Mouse (Mus musculus) G1E-ER4 (cell line): ENCODE measurements around the gene Commd7. TPM values are rescaled to one million over a fixed set of nuclear protein-coding genes. Genes with fewer than 3 reads are reported as not detected.

ENCODE experiments used
- GATA1 ChIP-seq: IDR thresholded peaks from one replicate; pipeline ENCODE4 v1.8.0; 2012; ENCODE audit warnings: low read length, inconsistent platforms
- polyA plus RNA-seq: library from polyadenylated mRNA; stranded (reverse); fragments of >175 nt; gene quantifications from 2 replicates; pipeline ENCODE4 v1.2.3, GENCODE M21; 2012

The Commd7 gene
- polyA plus RNA-seq, 1 experiment = 30.1 TPM

DNA sequence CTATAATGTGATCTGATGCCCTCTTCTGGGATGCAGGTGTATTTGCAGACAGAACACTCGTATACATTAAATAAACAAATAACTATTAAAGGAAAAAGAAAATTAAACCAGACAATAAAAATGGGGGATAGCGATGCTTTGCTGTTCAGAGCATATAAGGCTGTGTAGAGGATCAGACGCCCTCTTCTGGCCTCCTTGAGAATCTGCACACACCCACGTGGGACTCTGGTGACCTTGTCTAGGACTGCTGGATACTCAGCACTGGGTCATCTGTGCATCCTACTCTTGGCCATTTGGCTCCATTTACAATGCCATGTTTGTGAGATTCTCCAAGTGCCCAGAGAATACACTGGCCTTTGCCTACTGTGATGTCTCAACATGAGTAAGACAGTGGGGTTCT, 28.9 kb downstream of the Commd7 start:
- TF ChIP-seq GATA1 = no peak

DNA sequence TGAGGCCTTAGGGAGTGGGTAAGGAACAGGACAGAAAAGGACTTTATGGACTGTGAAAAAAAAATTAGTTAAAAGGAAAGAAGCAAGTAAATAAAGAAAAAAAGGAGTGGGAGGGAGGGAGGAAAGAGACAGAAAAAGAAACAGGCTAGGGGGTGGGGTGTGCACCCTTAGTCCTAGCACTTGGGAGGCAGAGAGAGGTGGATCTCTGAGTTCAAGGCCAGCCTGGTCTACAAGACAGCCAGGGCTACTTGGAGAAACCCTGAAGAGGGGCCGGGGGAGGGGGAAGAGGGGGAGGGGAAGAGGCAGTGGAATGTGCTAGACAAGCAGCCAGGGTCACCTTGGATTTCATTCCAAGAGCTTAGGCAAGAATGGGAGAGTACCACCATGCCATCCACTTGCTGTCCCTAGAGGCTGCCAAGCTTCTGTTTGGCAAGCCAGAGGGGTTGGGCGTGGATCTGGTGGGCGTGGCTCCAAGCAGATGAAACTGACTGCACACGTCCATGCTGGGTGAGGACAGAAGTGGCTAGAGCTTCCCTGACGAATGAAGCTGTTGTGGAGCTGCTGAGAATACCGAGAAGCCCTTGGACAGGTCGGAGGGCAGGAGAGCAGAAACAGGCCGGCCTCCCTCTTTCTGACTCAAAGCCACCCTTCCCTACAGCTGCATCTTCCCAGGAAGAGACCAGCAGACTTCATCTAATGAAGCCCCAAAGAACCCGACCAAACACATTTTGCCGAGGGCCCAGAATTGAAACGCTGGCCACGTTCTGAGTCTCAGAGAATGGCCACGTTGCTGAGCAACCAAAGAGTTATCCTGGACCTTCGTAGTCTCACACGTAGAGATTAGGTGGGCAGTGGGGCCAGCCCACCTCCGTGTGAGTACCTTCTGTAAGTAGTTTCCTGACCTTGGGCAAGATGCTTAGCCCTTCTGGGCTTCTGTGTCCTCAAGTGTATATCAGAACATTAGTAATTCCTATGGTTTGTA, 31.6 kb downstream of the Commd7 start:
- TF ChIP-seq GATA1 = no peak

DNA sequence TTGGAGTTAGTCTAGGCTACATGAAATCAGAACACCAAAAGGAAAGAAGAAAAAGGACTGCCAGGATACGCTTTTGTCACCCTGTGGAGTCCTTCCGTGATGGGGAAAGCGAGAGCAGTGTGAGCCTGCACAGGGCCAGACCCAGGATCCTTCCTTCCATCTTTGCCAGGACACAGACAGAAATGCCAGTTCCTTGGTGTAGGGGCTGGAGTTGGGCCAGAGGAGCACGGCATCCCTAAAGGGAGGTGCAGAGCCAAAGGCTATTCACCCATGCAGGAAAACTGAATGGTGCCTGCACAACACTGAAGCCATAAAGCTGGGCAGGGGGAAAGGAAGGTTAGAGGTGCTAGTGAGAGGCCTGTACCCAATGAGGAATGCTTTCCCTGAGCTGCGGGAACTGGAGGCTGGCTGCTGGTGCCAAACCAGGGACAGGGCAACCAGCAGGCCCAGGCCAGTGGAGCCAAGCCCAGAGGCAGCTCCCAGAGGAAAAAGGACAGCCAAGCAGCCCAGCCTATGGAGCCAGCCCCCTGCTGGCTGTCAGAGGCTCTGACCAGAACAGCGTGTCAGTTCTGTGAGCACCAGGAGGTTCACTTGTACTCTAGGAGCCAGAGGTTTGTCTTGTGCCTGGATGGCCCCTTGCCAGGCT, 32.4 kb downstream of the Commd7 start:
- no peak for TF ChIP-seq GATA1

DNA sequence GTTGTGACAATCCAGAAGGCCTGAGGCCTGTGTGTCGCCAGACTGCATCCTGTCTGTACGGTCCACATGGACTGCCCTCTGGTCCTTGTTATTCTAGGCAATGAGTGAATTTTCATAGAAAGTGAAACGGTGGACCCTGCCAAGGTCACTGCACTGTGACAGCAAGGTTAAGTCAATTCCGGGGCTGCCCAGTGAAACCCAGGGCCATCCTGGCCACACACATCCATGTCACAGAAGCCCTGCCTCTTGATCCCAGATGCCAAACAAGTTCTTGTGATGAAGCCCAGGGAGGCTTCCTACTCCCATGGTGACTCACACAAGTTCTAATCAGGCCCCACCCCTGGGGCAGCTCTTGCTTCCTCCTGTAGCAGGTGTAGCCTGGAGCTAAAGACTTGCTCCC, 35.0 kb downstream of the Commd7 start:
- no peak for TF ChIP-seq GATA1

DNA sequence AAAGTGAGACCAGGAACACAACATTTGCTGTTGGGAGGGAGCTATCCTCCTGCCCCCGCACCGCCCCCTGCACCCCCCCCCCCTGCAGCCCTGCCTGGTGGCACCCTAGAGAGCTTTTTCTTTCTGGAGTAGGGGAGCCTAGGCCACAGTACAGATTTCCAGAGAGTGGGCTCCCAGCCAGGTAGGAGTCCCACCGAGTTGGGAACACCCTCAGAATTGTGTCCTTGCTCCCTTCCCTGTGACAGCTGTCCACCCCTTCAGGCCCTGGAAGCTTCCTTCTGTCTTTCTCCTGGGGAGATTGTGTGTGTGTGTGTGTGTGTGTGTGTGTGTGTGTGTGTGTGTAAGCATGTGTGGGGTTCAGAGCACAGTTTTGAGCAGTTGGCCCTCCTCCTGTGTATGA, 35.6 kb downstream of the Commd7 start:
- no peak for TF ChIP-seq GATA1

DNA sequence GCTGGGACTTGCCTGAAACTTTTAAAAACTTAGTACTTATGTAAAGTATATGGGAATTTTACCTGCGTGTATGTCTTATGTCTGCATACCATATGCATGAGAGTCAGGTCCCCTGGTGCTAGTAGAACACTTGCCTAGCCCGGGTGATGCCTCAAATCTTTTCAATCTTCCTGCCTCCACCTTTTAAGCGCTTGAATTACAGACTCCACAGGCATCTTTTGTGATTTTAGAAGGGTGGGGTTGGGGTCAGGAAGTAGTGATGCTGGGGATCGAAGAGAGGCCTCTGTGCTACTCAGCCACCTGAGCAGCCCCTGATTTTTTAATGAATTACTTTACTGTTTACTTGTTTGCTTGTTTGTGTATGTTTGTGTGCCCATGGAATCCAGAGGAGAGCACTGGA, 37.6 kb downstream of the Commd7 start:
- TF ChIP-seq GATA1 = no peak

DNA sequence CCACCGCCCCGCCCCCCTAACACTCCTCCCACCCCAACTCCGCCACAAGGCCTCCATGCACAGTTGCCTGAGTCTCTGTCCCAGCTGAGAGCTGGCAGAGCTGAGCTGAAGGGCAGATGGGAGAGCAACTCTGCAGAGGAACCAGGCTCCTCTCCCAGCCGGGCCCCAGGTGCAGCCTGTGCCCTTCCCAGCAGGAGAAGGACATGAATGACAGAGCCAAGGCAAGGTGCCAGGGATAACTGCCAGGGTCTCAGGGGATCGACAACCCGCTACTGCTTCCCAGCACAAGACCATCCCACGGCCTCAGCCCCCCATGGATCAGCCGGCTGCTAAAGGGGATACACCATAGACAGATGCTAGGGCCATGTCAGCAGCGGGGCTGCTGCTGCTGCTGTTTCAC, 39.4 kb downstream of the Commd7 start:
- no peak for TF ChIP-seq GATA1

DNA sequence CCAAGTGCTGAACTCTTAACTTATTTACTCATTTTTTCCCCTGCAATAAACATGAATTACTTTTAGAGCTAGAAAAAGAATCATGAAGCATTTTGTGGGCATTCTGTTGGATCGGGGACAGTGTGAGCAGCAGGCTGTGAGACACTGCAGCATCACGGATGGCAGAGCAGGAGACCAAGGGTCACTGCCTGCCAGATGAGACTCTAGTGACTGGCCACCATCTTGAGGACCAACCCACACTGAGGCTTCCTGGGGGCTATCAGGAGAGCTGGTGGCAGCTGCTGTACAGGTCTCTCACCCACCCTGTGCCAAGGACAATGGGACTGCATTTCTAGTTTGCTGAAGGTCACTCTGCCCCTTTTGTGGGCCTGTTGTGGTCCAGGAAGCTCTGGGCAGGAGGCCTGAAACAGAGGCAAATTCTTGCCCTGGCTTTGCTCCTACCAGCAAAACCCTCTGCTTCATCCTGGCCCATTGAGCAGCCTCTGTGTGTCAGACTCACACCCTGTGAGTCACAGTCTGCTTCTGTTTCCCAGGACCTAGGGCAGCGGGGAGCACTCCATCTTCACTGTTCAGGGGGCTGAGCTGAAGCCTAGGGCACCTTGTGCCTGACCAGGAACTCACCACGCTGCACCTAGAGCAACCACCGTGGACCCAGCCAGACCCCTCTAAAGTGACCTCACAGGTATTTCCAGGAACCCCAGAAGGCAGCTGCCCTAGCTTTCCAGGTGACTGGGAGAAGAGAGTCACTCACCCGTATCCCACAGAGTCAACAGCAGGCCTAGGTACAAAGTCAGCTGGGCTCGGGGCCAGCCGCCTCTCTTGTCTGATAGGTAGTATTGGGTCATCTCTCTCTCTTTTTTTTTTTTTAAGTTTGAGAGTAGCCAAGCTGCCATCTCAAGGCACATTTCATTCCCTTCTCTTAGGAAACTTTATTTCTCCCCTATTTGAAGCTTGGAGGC, 40.2 kb downstream of the Commd7 start:
- TF ChIP-seq GATA1 = no peak

DNA sequence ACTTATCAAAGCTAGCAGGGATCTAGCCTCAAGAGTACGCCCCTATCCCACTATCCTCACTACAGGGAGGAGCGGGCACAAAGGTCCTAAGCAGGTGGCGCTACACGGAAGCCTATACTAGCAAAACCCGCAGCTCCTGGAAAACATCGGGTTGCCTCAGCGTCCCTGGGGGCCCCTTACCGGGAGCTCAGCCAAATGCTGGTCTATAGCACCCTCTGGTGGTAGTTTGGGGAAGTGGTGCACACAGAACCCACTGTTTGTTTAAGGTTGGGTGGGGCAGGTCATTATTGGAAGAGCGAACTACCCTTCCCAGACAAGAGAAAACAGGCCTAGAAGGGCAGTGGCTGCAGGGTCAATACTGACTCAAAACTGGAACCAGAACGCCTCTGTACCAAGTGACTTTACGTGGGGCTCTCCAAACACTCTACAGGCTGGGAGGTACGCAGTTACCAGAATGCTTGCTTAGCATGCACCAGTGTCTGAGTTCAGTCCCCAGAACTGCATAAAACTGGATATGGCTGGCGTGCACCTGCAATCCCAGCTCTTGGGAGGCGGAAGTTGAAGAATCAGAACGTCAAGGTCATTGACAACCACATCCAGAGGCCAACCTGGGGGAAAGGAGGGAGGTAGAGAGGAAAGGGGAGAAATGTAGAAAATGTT, 45.9 kb downstream of the Commd7 start:
- no peak for TF ChIP-seq GATA1

DNA sequence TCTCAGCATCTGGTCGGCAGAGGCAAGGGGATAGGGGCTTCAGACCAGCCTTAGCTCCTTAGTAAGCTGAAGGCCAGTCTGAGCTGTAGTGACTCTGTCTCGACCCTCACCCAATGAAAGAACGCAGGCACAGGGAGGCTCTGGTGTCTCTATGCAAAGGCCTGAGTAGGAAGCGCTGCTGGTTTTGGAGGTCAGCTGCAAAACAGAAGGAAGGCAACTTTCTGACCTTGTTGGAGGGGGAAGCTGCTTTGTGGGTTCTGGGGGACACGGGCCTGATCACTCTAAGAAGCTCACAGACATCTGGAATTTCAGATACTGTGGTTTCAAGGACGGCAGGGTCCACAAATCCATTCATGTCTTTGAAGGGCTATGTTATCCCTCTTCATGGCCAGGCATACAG, 46.6 kb downstream of the Commd7 start:
- TF ChIP-seq GATA1 = no peak

DNA sequence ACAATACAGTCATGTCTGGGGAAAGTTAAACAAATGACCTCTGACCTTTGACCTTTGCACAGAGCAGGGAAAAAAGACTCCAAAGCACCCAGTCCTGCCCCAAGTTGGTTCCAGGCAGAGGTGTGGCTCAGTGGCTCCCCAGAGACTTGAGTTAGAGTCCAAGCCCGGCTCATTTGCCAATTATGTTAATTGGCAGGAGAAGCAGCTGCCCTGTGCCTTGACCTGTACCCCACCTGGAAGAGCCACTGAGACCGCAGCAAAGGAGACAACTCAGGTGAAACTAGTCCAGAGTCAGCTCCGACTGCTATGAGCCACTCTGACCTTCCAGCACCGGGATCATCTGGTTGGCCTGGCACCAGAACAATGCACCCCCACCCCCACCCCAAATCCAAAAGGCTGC, 48.2 kb downstream of the Commd7 start:
- no peak for TF ChIP-seq GATA1

DNA sequence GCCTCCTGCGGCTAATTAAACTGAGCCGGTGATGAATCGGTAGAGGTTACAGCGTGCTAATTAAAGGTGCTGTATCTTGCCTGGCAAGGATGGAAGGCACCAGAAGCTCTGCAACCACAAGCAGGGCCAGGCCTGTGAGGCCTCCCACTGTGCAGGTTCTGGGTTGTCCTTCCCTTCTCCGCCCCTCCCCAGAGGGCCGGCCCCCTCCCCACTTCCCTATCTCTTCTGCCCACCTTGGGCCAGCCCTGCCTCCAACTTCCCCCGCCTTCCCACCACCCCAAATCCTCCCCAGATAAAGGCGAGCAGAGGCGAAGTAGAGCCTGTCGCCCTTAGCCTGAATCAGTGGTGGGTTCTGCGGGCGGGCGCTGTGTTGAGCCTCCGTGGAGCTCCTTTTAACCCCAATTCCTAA, 48.9 kb downstream of the Commd7 start:
- TF ChIP-seq GATA1 = no peak

DNA sequence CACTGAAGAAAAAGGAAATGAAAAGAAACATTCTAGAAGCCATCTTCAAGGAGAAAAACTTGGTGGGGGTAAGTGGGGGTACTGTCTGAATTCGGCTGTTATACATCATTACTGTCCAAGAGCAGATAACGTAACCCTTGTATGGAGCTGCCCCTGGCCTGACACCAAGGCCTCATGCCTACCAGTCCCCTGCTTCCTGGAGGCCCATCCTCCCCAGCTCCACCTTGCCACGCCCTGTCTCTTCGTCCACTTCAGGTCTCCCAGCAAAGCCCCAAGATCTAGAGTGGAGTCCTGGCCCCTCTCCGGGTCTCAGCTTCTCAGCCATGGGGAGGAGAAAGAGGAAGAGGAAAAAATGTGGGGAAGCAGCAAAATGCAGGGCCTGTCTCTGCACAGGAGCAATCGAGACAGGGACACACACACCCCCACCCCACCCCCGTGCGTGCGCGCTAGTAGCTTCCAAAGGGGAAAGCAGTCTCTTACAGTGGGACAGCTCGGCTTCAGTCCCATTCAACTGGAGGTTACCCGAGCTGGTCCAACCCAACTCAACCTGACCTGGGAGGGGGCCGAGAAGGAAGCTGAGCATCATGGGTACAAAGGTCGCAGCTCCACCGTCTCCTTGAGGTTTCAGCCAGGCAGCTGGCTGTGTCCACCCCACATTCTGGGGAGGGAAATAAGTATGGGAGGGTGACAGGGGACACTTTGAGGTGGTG, 49.5 kb downstream of the Commd7 start:
- no peak for TF ChIP-seq GATA1

DNA sequence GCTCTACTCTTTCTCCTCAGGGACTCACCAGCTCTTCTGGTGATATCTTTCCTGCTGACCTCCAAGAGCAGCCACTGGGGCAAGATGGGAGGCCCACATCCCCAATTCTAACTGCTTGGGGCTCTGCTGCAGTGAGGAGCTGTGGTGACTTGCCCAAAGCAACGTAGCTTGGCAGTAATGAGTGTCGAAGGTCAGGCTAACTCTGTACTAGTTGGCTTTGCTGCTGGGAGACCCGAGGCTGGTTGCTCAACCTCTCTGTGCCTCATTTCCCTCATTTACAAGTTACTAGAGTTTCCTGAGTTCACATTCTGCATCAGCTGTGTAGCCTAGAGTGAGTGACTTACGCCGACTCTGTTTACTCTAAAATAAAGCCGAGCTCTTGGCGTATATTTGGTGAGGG, 51.2 kb downstream of the Commd7 start:
- TF ChIP-seq GATA1 = no peak

DNA sequence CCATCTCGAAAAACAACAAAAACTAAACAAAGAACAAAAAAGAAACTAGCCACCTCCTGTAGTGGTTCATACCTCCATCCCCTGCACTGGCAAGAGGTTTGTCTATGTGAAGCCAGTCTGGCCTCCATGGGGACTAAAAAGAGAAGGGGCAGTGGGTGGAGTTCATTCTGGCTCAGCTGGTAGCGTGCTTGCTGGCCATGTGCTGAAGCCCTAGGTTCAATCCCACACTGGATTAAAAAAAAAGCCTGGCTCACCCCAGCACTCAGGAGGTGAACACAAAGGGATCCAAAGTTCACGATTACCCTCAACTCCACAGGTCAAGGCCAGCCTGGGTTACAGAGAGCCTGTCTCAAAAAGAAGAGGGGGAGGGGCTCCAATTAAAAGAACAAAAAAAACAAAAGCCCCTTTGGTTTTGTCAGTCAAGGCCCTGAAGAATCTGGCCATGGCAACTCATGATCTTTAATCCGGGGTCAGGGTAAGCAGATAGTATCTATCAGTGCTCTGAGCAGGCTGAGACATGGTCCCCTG, 52.1 kb downstream of the Commd7 start:
- TF ChIP-seq GATA1 = no peak
